Mouse (Mus musculus): ENCODE results near the gene Aff3.

- no peak for TF ChIP-seq CTCF (IDR thresholded peaks at IDR 0.05; ENCODE audit: low read depth)
- no peak for TF ChIP-seq EP300 (IDR thresholded peaks at IDR 0.05; ENCODE audit: low read depth)
Observed at GRCm38 (mm10) chr1:38627683-38628361, 36.9 kb downstream of the Aff3 start.

Measured in heart, postnatal 0 days (tissue).